Mouse (Mus musculus) neural tube, embryonic 12.5 days (tissue): Measurements from ENCODE around the gene Rad51. TPM values are rescaled to one million over a fixed set of nuclear protein-coding genes. Genes with fewer than 3 reads are reported as not detected.

Experiments
- ATAC-seq: fragments of 200-750 bp; cut with Nextera tagmentation; 2 replicates; pipeline ENCODE4 v1.8.0; 2017; ENCODE audit warnings: low read depth, mild to moderate bottlenecking, moderate TSS enrichment, moderate library complexity; ENCODE audit not compliant: low FRiP score
- H3K27ac ChIP-seq: fragments of 300-500 bp; sonication (generic); 2 replicates; pipeline ENCODE4 v1.5.1; 2016
- H3K27me3 ChIP-seq: fragments of 300-500 bp; sonication (generic); replicated peaks from 2 replicates; pipeline ENCODE4 v1.6.1; 2016; ENCODE audit warnings: mild to moderate bottlenecking
- H3K36me3 ChIP-seq: fragments of 300-500 bp; sonication (generic); 2 replicates; pipeline ENCODE4 v1.6.1; 2016; ENCODE audit warnings: mild to moderate bottlenecking
- H3K4me1 ChIP-seq: fragments of 300-500 bp; sonication (generic); 2 replicates; pipeline ENCODE4 v1.6.1; 2016
- H3K4me2 ChIP-seq: fragments of 300-500 bp; sonication (generic); replicated peaks from 2 replicates; pipeline ENCODE4 v1.6.1; 2016; ENCODE audit warnings: mild to moderate bottlenecking
- H3K4me3 ChIP-seq: fragments of 300-500 bp; sonication (generic); 2 replicates; pipeline ENCODE4 v1.5.1; 2016
- H3K9ac ChIP-seq: fragments of 300-500 bp; sonication (generic); 2 replicates; pipeline ENCODE4 v1.6.1; 2016; ENCODE audit warnings: mild to moderate bottlenecking
- H3K9me3 ChIP-seq: fragments of 300-500 bp; sonication (generic); 2 replicates; pipeline ENCODE4 v1.6.1; 2016; ENCODE audit warnings: mild to moderate bottlenecking
- WGBS: fragments of 180-500 bp; shearing (Covaris S2); methylation state at CpG from one replicate; pipeline ENCODE4 v1.1.7; 2016; 5-methylcytosine and 5-hydroxymethylcytosine counted together
- polyA plus RNA-seq: library from polyadenylated mRNA; unstranded; fragments of >200 nt; fragmentation: Nextera tagmentation; extraction: Ambion mirVana; gene quantifications from 2 replicates; pipeline ENCODE4 v1.2.1, GENCODE M21; 2016

Rad51 gene
- polyA plus RNA-seq, 1 experiment from 2014 or later, result 31.9 TPM

DNA sequence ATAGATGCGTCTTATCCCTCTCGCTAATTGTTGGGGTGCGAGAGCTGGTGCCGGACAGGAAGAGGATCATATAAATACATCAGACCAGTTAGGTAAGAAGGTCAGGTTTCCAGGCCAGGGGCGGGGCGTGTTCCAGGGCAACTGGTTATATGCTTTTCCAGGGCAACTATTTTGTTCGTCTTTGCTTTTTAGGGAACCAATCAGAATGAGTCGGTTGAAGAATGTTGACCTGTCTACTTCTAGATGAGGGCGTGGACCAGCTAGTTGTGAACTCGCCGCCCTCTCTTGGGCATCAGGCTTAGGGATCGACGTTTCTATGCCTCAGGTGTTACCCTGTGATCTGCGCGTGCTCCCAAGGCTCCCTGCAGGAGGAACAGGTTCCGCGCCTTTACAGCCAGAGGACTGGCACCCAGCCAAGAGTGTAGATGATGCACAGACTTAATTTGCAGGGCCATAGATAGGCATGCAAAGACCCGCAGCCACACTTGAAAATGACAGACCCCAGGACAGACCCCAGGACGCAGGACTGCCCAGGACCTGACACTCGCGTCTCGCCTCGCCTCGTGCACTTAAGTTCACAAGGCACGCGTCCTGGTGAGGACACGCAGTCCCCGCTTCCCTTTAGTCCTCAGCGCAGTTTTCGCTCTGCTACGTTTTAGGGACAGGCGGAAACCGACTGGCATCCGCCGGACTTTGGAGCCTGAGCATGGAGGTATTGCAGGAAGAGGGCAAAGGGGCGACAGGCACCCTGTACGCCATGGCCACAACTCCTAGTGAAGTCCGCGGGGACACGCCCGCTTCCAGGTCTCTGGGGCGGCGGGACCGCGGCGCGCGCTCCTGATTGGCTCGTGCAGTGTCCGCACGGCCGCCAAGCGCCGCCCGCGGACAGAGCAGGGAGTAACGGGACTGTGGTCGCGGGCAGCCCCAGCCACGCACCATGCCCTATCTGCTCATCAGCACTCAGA, 54.6 kb downstream of the Rad51 start, which contains the start of gene Gchfr:
TSS of gene Gchfr (plus strand) at position 873 of the 965 bp plus-strand sequence.
- peaks cover 2% of the 10 kb centered on the region; the same call in 1 of the 2 replicates for H3K36me3 ChIP-seq
- H3K27me3 ChIP-seq, result peaks cover 28% of the 10 kb centered on the region
- no peaks in the 10 kb centered on the region for H3K9me3 ChIP-seq
- ATAC-seq, result peak; percentile 70
- H3K4me3 ChIP-seq, result peak within 1 kb of the TSS; percentile 45
- under 1% methylated on average over 60 of the region's 60 CpGs for WGBS
- peak within 1 kb of the TSS; percentile 96 for H3K4me2 ChIP-seq
- H3K9ac ChIP-seq, result peak within 1 kb of the TSS; percentile 45
- no peak within 1 kb of the TSS for H3K27ac ChIP-seq
- H3K4me1 ChIP-seq, result peaks cover 24% of the 10 kb centered on the region

- WGBS, result 4% methylated on average over 26 of the region's 26 CpGs
- H3K4me2 ChIP-seq, result peak overlapping the region; percentile 96
- H3K9me3 ChIP-seq, result no peaks in the 10 kb centered on the region
- H3K9ac ChIP-seq, result peak overlapping the region; percentile 45
- H3K4me1 ChIP-seq, result peaks cover 31% of the 10 kb centered on the region
- peaks cover 28% of the 10 kb centered on the region for H3K27me3 ChIP-seq
- peaks cover 3% of the 10 kb centered on the region; the same call in 1 of the 2 replicates for H3K36me3 ChIP-seq
- no peak overlapping the region for H3K27ac ChIP-seq
- 0 out of 2 replicates have a peak, but pooled peaks have one; percentile 7 for ATAC-seq
- peak overlapping the region; percentile 45 for H3K4me3 ChIP-seq
Measured at GRCm38 (mm10) chr2:119167866-119168256, 55.3 kb downstream of the Rad51 start.

GRCm38 (mm10) chr2:119170282-119170681, 57.7 kb downstream of the Rad51 start:
- no peak for ATAC-seq
- Histone ChIP-seq H3K4me2 (no peak overlapping the region), H3K9me3 (no peaks in the 10 kb centered on the region), H3K4me1 (peaks cover 50% of the 10 kb centered on the region), H3K27me3 (peaks cover 28% of the 10 kb centered on the region), H3K4me3 (no peak overlapping the region), H3K27ac (no peak overlapping the region), H3K36me3 (peaks cover 6% of the 10 kb centered on the region; the same call in 1 of the 2 replicates), H3K9ac (no peak overlapping the region)
- 89% methylated on average over 2 of the region's 2 CpGs for WGBS

GRCm38 (mm10) chr2:119171574-119171973, 59.0 kb downstream of the Rad51 start:
- 66% methylated on average over 8 of the region's 8 CpGs for WGBS
- no peak overlapping the region for H3K27ac ChIP-seq
- no peaks in the 10 kb centered on the region for H3K9me3 ChIP-seq
- H3K4me3 ChIP-seq, result no peak overlapping the region
- ATAC-seq, result no peak
- H3K9ac ChIP-seq, result no peak overlapping the region
- peaks cover 19% of the 10 kb centered on the region for H3K27me3 ChIP-seq
- H3K36me3 ChIP-seq, result peaks cover 6% of the 10 kb centered on the region; the same call in 1 of the 2 replicates
- H3K4me1 ChIP-seq, result peaks cover 48% of the 10 kb centered on the region
- no peak overlapping the region for H3K4me2 ChIP-seq

GRCm38 (mm10) chr2:119172446-119172845, 59.9 kb downstream of the Rad51 start:
- H3K36me3 ChIP-seq, result peaks cover 6% of the 10 kb centered on the region; the same call in 1 of the 2 replicates
- no peak overlapping the region for H3K4me3 ChIP-seq
- no peaks in the 10 kb centered on the region for H3K9me3 ChIP-seq
- H3K27me3 ChIP-seq, result peaks cover 10% of the 10 kb centered on the region
- H3K4me1 ChIP-seq, result peaks cover 39% of the 10 kb centered on the region
- 74% methylated on average over 7 of the region's 7 CpGs for WGBS
- H3K9ac ChIP-seq, result no peak overlapping the region
- peak overlapping the region; percentile 34 for H3K4me2 ChIP-seq
- no peak for ATAC-seq
- 0 out of 2 replicates have a peak overlapping the region, but pooled peaks have one; percentile 18 for H3K27ac ChIP-seq

DNA sequence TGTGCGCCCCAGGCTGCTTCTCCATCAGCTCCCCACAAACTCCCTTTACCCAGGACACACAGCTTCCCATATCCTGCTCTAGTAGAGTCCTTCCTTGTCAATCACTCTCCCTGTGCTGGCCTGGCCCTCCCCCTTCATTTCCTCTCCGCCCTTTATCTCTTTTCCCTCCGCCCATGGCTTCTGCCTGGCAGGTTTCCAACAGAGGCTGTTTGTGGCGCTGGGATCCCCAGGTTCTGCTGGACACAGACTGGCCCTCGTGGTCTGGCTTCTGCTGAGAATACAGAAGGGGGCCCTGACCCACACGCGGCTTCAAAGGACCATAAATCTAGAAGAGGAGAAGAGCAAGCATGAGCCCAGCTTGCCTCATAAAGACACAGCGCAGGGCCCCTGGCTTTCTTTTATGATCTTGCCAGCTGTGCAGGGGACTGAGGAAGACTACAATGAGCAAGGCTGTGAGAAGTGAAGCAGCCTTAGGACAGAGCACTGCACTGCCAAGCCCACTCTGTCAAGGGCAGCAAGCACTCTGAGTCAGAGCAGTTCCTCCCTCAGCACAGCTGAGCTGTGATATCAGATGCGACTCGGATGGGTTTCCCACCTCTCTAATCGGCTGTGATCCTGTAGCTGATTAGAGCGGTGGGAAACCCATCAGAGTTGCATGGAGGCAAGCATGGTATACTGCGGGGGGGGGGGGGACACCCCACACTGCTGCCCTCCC, 60.4 kb downstream of the Rad51 start:
- peaks cover 7% of the 10 kb centered on the region for H3K36me3 ChIP-seq
- peak overlapping the region; percentile 38; the same call in 1 of the 2 replicates for H3K9ac ChIP-seq
- H3K27me3 ChIP-seq, result peaks cover 5% of the 10 kb centered on the region; the same call in 1 of the 2 replicates
- H3K4me1 ChIP-seq, result peaks cover 34% of the 10 kb centered on the region
- H3K27ac ChIP-seq, result 0 out of 2 replicates have a peak overlapping the region, but pooled peaks have one; percentile 18
- peak; percentile 49 for ATAC-seq
- WGBS, result 11% methylated on average over 13 of the region's 13 CpGs
- H3K4me3 ChIP-seq, result no peak overlapping the region
- peak overlapping the region; percentile 34 for H3K4me2 ChIP-seq
- no peaks in the 10 kb centered on the region for H3K9me3 ChIP-seq

- 38% methylated on average over 8 of the region's 8 CpGs for WGBS
- H3K4me2 ChIP-seq, result peak within 1 kb of the TSS; percentile 34
- 0 out of 2 replicates have a peak within 1 kb of the TSS, but pooled peaks have one; percentile 18 for H3K27ac ChIP-seq
- H3K4me1 ChIP-seq, result peaks cover 32% of the 10 kb centered on the region
- no peak within 1 kb of the TSS for H3K4me3 ChIP-seq
- no peaks in the 10 kb centered on the region for H3K27me3 ChIP-seq
- peak within 1 kb of the TSS; percentile 38; the same call in 1 of the 2 replicates for H3K9ac ChIP-seq
- no peaks in the 10 kb centered on the region for H3K9me3 ChIP-seq
- H3K36me3 ChIP-seq, result peaks cover 16% of the 10 kb centered on the region
- ATAC-seq, result 0 out of 2 replicates have a peak, but pooled peaks have one; percentile 11
Measured at GRCm38 (mm10) chr2:119173991-119174651, 61.5 kb downstream of the Rad51 start, which contains the start of gene Gm14137. Gene Gm14137, plus strand, starts transcription at chr2:119174509.

DNA sequence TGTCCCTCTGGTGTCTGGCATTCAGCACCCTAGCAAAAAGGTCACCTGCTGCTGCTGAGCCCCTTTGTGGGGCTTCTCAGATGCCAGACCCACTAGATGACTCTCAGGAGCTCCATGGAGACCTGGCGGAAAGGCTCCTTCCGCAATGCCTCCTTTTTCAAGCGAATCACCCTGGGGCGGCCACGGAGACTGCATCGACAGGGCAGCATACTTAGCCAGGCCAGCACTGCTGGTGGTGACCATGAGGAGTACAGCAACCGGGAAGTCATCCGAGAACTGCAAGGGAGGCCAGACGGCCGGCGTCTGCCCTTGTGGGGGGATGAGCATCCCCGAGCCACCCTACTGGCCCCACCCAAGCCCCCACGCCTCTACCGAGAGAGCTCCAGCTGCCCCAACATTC, 62.3 kb downstream of the Rad51 start:
- 66% methylated on average over 14 of the region's 14 CpGs for WGBS
- 0 out of 2 replicates have a peak overlapping the region, but pooled peaks have one; percentile 17 for H3K9ac ChIP-seq
- no peak for ATAC-seq

GRCm38 (mm10) chr2:119175614-119176013, 63.0 kb downstream of the Rad51 start:
- WGBS, result 77% methylated on average over 6 of the region's 6 CpGs
- peaks cover 31% of the 10 kb centered on the region for H3K36me3 ChIP-seq

More for the DNA sequence above, 62.3 kb downstream of the Rad51 start:
- Histone ChIP-seq H3K27ac (no peak overlapping the region), H3K4me1 (peaks cover 32% of the 10 kb centered on the region), H3K4me2 (no peak overlapping the region), H3K9me3 (no peaks in the 10 kb centered on the region), H3K36me3 (peaks cover 24% of the 10 kb centered on the region), H3K4me3 (no peak overlapping the region), H3K27me3 (no peaks in the 10 kb centered on the region)

GRCm38 (mm10) chr2:119176761-119177160, 64.2 kb downstream of the Rad51 start:
- H3K27ac ChIP-seq, result no peak overlapping the region
- no peaks in the 10 kb centered on the region for H3K27me3 ChIP-seq
- H3K4me3 ChIP-seq, result no peak overlapping the region
- H3K4me2 ChIP-seq, result no peak overlapping the region
- no peak for ATAC-seq
- WGBS, result 55% methylated on average over 3 of the region's 3 CpGs
- peaks cover 36% of the 10 kb centered on the region for H3K36me3 ChIP-seq
- no peak overlapping the region for H3K9ac ChIP-seq
- no peaks in the 10 kb centered on the region for H3K9me3 ChIP-seq
- peaks cover 30% of the 10 kb centered on the region for H3K4me1 ChIP-seq

More at GRCm38 (mm10) chr2:119175614-119176013, 63.0 kb downstream of the Rad51 start:
- Histone ChIP-seq H3K4me3 (no peak overlapping the region), H3K9ac (no peak overlapping the region), H3K4me1 (peaks cover 32% of the 10 kb centered on the region), H3K27me3 (no peaks in the 10 kb centered on the region), H3K27ac (no peak overlapping the region), H3K9me3 (no peaks in the 10 kb centered on the region), H3K4me2 (no peak overlapping the region)
- no peak for ATAC-seq

- H3K36me3 ChIP-seq, result peaks cover 34% of the 10 kb centered on the region
- H3K27me3 ChIP-seq, result no peaks in the 10 kb centered on the region
- peaks cover 23% of the 10 kb centered on the region for H3K4me1 ChIP-seq
- H3K4me3 ChIP-seq, result no peak overlapping the region
- 90% methylated on average over 5 of the region's 5 CpGs for WGBS
- ATAC-seq, result no peak
- no peak overlapping the region for H3K27ac ChIP-seq
- no peaks in the 10 kb centered on the region for H3K9me3 ChIP-seq
- H3K9ac ChIP-seq, result no peak overlapping the region
- H3K4me2 ChIP-seq, result no peak overlapping the region
Measured at GRCm38 (mm10) chr2:119177384-119177939, 64.9 kb downstream of the Rad51 start.
